ENCODE assay signal across 8 mouse cellular contexts in the genomic region with DNA sequence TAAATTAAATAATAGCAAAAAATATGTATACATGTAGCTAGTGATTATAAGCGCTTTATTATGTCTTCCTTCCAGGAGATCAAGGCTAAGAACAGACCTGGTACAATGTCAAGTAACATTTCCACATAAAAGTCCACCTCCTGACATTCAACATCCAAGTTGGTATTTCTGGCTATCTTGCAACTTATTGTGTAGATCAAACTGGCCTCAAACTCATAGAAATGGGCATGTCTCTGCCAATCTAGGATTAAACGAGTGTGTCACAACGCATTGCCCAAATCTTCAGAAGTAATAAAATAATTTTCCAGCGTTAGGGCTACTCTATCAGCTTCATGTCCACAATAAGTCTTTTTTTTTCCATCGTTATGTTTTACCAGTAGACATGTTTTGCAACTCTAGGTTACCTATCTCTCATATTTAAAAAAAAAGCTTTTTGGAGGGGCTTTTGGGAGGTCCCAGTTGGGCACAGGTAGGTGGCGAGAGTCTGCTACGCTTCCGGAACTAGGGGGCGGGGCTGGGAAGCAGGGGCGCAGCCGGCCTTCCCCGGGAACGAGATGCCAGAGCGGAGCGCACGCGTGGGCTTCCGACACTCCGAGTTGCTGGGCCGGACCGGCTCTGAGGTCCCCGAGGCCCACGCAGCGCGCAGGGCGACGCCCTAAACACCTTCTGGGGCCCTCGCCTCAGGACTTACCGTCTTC. TPM values are rescaled to one million over a fixed set of nuclear protein-coding genes. Genes with fewer than 3 reads are reported as not detected.
DNase-seq lines count a peak whose midpoint lies in the region; ATAC-seq lines count a peak whose summit lies in the region.

No protein-coding gene starts in this region.

- H3K4me3 ChIP-seq in heart, embryonic 14.5 days (ENCODE audit: control insufficient read depth in 1 of 2, insufficient read depth in 1 of 2, low read depth in 1 of 2, low read length in 2 of 2), result peak overlapping the region; percentile 72 to 75

- peak overlapping the region; percentile 51 to 82 for H3K27ac ChIP-seq in heart, embryonic 14.5 days (replicated peaks in 1 of 2; ENCODE audit: control insufficient read depth in 1 of 2, insufficient read depth in 1 of 2, low read depth in 2 of 2, low read length in 2 of 2)

- H3K36me3 ChIP-seq in heart, embryonic 14.5 days (ENCODE audit: control insufficient read depth, insufficient read depth, low read length), result peaks cover 16% of the 10 kb centered on the region
- H3K36me3 ChIP-seq in splenic B cell, adult 2 months (ENCODE audit: control insufficient read depth, insufficient read depth, low read length, poor library complexity, severe bottlenecking), result peaks cover 2% of the 10 kb centered on the region; the same call in 1 of the 2 replicates

- peak overlapping the region; percentile 81 for H3K4me2 ChIP-seq in heart, embryonic 14.5 days (ENCODE audit: low read length)

- peak; percentile 55; the same call in 1 of the 2 replicates for ATAC-seq in heart, embryonic 14.5 days (ENCODE audit: insufficient number of reproducible peaks, insufficient read depth, low FRiP score, low read depth)
- peak; percentile 63 for ATAC-seq in megakaryocyte-erythroid progenitor cell, adult 5-6 weeks (replicated peaks; ENCODE audit: low FRiP score, low TSS enrichment, poor library complexity, severe bottlenecking)

- no peaks in the 10 kb centered on the region for H3K9me3 ChIP-seq in heart, embryonic 14.5 days (ENCODE audit: control insufficient read depth, low read length)

- H3K4me1 ChIP-seq in heart, embryonic 14.5 days (ENCODE audit: control insufficient read depth in 2 of 2, insufficient read depth in 2 of 2, low read length in 2 of 2), result peaks cover 0 to 3% of the 10 kb centered on the region in 2 experiments; a peak in 1 of 4 replicates

- whole genome bisulfite sequencing in heart, embryonic 14.5 days, result 6% methylated on average over 29 of the region's 29 CpGs
- 3% methylated on average over 29 of the region's 29 CpGs for WGBS in large intestine, adult 2 months

- peak; percentile 7 for DNase-seq in cerebellum, adult 11 months
- DNase-seq in cerebellum, adult 8-10 months, result no peak
- peak; percentile 65 for DNase-seq in MN1 (ENCODE audit: low spot score)
- DNase-seq in embryo, embryonic 10.5 days (ENCODE audit: low spot score), result peak; percentile 69
- peak; percentile 14 for DNase-seq in large intestine, adult 2 months (ENCODE audit: low read depth, low spot score)
- peak; percentile 45 for DNase-seq in splenic B cell, adult 2 months (ENCODE audit: low read depth, low spot score)

- H3K9ac ChIP-seq in heart, embryonic 14.5 days (ENCODE audit: low read length), result peak overlapping the region; percentile 79

- no peaks in the 10 kb centered on the region for H3K27me3 ChIP-seq in heart, embryonic 14.5 days (ENCODE audit: control insufficient read depth, insufficient read depth, low read length)
- no peaks in the 10 kb centered on the region for H3K27me3 ChIP-seq in splenic B cell, adult 2 months (ENCODE audit: control insufficient read depth, insufficient read depth, low read length, poor library complexity, severe bottlenecking)

RNA-seq across cellular contexts. Expression of gene Rad50, which starts 0.7 kb away (rescaled TPM):
- polyA plus RNA-seq in heart, embryonic 14.5 days (2014; fragmentation: Nextera tagmentation; extraction: Ambion mirVana), result 18.2 and 19.7 TPM in 2 replicates
- 5.0 TPM in 2 replicates for polyA plus RNA-seq in large intestine, adult 2 months (2012; rRNA removed)
- 53.6 and 58.6 TPM in 2 replicates for total RNA-seq in megakaryocyte-erythroid progenitor cell, adult 5-6 weeks (2014; fragmentation: Nextera tagmentation)
- total RNA-seq in megakaryocyte-erythroid progenitor cell, adult 5-6 weeks (2017), result 91.4 and 110 TPM in 2 replicates

RNA-seq across cellular contexts. Expression of gene Il5, which starts 14.2 kb away (rescaled TPM):
- not detected in 2 replicates for polyA plus RNA-seq in heart, embryonic 14.5 days (2014; fragmentation: Nextera tagmentation; extraction: Ambion mirVana)
- 0.10 TPM in 1 of 2 replicates, not detected in the other for polyA plus RNA-seq in large intestine, adult 2 months (2012; rRNA removed)
- total RNA-seq in megakaryocyte-erythroid progenitor cell, adult 5-6 weeks (2014; fragmentation: Nextera tagmentation), result not detected in 2 replicates
- total RNA-seq in megakaryocyte-erythroid progenitor cell, adult 5-6 weeks (2017), result not detected in 2 replicates
